Mouse (Mus musculus): ENCODE measurements around the gene Zbtb42. TPM values are rescaled to one million over a fixed set of nuclear protein-coding genes. Genes with fewer than 3 reads are reported as not detected.

Gene Zbtb42
- polyA plus RNA-seq, 1 experiment: 1.7 TPM

GRCm38 (mm10) chr12:112702374-112703320, 24.0 kb downstream of the Zbtb42 start:
- TF ChIP-seq CTCF (IDR thresholded peaks at IDR 0.05; ENCODE audit: extremely low read depth, insufficient read depth, low read length): no peak
- TF ChIP-seq POLR2A (IDR thresholded peaks at IDR 0.05; ENCODE audit: extremely low read depth, insufficient read depth, low read length): no peak
- Histone ChIP-seq H3K4me1 (ENCODE audit: control insufficient read depth, insufficient read depth, low read length) (no peaks in the 10 kb centered on the region), H3K27ac (ENCODE audit: insufficient read depth, low read length) (no peak overlapping the region), H3K4me3 (ENCODE audit: insufficient read depth, low read length) (no peak overlapping the region)

- Histone ChIP-seq H3K4me1 (ENCODE audit: control insufficient read depth, insufficient read depth, low read length) (no peaks in the 10 kb centered on the region), H3K4me3 (ENCODE audit: insufficient read depth, low read length) (no peak overlapping the region), H3K27ac (ENCODE audit: insufficient read depth, low read length) (no peak overlapping the region)
- TF ChIP-seq POLR2A (IDR thresholded peaks at IDR 0.05; ENCODE audit: extremely low read depth, insufficient read depth, low read length) (no peak), CTCF (IDR thresholded peaks at IDR 0.05; ENCODE audit: extremely low read depth, insufficient read depth, low read length) (peak; percentile 96)
Observed at GRCm38 (mm10) chr12:112706704-112707572, 28.3 kb downstream of the Zbtb42 start.

DNA sequence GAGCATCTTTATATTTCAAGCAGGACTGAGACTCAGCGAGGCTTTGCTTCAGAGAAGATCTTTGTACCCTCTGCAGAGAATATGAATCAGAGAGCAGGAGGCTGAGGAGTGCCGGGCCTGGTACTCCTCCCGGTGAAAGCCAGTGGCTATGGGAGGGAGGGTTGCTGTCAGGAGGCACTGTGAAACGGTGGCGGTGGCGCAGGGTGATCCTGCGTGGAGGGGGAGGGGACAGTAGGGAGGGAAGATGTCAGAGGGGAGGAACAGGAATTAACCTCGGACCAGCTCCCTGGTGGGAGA, 28.9 kb downstream of the Zbtb42 start:
- TF ChIP-seq POLR2A (IDR thresholded peaks at IDR 0.05; ENCODE audit: extremely low read depth, insufficient read depth, low read length) (no peak), CTCF (IDR thresholded peaks at IDR 0.05; ENCODE audit: extremely low read depth, insufficient read depth, low read length) (no peak)
- H3K4me3 ChIP-seq (ENCODE audit: insufficient read depth, low read length): no peak overlapping the region
- H3K4me1 ChIP-seq (ENCODE audit: control insufficient read depth, insufficient read depth, low read length): no peaks in the 10 kb centered on the region

GRCm38 (mm10) chr12:112713984-112714383, 35.4 kb downstream of the Zbtb42 start:
- H3K27ac ChIP-seq (ENCODE audit: insufficient read depth, low read length): no peak overlapping the region
- H3K4me1 ChIP-seq (ENCODE audit: control insufficient read depth, insufficient read depth, low read length): no peaks in the 10 kb centered on the region
- H3K4me3 ChIP-seq (ENCODE audit: insufficient read depth, low read length): no peak overlapping the region
- no peak for TF ChIP-seq POLR2A (IDR thresholded peaks at IDR 0.05; ENCODE audit: extremely low read depth, insufficient read depth, low read length)
- no peak for TF ChIP-seq CTCF (IDR thresholded peaks at IDR 0.05; ENCODE audit: extremely low read depth, insufficient read depth, low read length)

More for the DNA sequence above, 28.9 kb downstream of the Zbtb42 start:
- H3K27ac ChIP-seq (ENCODE audit: insufficient read depth, low read length): no peak overlapping the region

- no peak overlapping the region for H3K27ac ChIP-seq (ENCODE audit: insufficient read depth, low read length)
- H3K4me3 ChIP-seq (ENCODE audit: insufficient read depth, low read length): no peak overlapping the region
- TF ChIP-seq CTCF (IDR thresholded peaks at IDR 0.05; ENCODE audit: extremely low read depth, insufficient read depth, low read length) (peak; percentile 51), POLR2A (IDR thresholded peaks at IDR 0.05; ENCODE audit: extremely low read depth, insufficient read depth, low read length) (no peak)
- H3K4me1 ChIP-seq (ENCODE audit: control insufficient read depth, insufficient read depth, low read length): no peaks in the 10 kb centered on the region
Observed at GRCm38 (mm10) chr12:112717140-112717539, 38.5 kb downstream of the Zbtb42 start.

GRCm38 (mm10) chr12:112718995-112719394, 40.4 kb downstream of the Zbtb42 start:
- Histone ChIP-seq H3K27ac (ENCODE audit: insufficient read depth, low read length) (no peak overlapping the region), H3K4me1 (ENCODE audit: control insufficient read depth, insufficient read depth, low read length) (no peaks in the 10 kb centered on the region), H3K4me3 (ENCODE audit: insufficient read depth, low read length) (no peak overlapping the region)
- TF ChIP-seq CTCF (IDR thresholded peaks at IDR 0.05; ENCODE audit: extremely low read depth, insufficient read depth, low read length) (no peak), POLR2A (IDR thresholded peaks at IDR 0.05; ENCODE audit: extremely low read depth, insufficient read depth, low read length) (no peak)

GRCm38 (mm10) chr12:112720216-112720615, 41.6 kb downstream of the Zbtb42 start, which contains the start of gene Cep170b:
Gene Cep170b, plus strand, starts transcription at chr12:112720455.
- Histone ChIP-seq H3K27ac (ENCODE audit: insufficient read depth, low read length) (no peak within 1 kb of the TSS), H3K4me3 (ENCODE audit: insufficient read depth, low read length) (peak within 1 kb of the TSS; percentile 63), H3K4me1 (ENCODE audit: control insufficient read depth, insufficient read depth, low read length) (no peaks in the 10 kb centered on the region)
- no peak for TF ChIP-seq CTCF (IDR thresholded peaks at IDR 0.05; ENCODE audit: extremely low read depth, insufficient read depth, low read length)
- no peak for TF ChIP-seq POLR2A (IDR thresholded peaks at IDR 0.05; ENCODE audit: extremely low read depth, insufficient read depth, low read length)

DNA sequence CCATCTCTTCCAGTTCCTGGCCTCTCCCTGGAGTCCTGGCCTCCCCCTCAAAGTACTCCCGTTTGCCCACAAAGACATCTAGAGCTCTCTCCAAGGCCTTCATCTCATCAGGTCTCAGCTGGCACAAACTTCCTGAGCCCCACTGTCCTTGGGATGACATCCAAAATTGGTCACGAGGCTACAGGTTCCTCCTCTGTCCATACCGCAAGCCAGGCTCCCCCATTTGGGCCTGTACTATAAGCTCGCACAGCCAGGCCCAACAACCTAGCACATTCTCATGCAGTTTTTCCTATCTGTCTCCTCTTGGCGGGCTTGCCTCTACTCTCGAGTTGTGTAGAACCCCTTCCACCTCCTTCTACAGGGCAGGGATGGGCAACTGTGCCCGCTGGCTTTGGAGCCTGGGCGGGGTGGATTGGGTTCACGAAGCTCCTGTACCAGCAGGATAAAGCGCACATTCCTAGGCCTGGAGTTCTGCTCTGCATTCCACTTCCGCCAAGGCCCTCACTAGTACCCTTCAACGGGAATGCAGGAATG, 42.3 kb downstream of the Zbtb42 start:
- TF ChIP-seq POLR2A (IDR thresholded peaks at IDR 0.05; ENCODE audit: extremely low read depth, insufficient read depth, low read length) (no peak), CTCF (IDR thresholded peaks at IDR 0.05; ENCODE audit: extremely low read depth, insufficient read depth, low read length) (no peak)
- no peak overlapping the region for H3K27ac ChIP-seq (ENCODE audit: insufficient read depth, low read length)

More for the DNA sequence above, 42.3 kb downstream of the Zbtb42 start:
- Histone ChIP-seq H3K4me1 (ENCODE audit: control insufficient read depth, insufficient read depth, low read length) (no peaks in the 10 kb centered on the region), H3K4me3 (ENCODE audit: insufficient read depth, low read length) (peak overlapping the region; percentile 63; the same call in 1 of the 2 replicates)

Data from cortical plate, adult 2 months (tissue).